Mouse (Mus musculus): ENCODE data around the gene Cop1.

Gene Cop1

DNA sequence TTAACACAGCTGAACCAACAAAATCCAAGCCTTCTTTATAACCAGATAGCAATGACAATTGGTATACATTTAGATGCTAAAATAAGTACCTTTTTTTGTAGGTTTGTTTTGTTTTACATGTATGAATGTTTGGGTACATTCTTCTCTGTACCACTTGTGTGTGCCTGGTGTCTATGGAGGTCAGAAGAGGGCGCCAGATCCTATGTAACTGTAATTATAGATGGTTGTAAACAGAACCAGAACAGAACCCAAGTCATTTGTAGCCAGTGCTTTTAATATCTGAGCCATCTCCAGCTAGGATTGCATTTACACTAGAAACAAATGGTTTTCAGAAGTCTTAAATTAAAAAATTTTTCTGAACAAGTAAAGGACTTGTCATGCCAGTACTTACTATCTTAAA, 54.7 kb downstream of the Cop1 start:
- in situ Hi-C loops (cut with MboI, MseI), result no loop called here

DNA sequence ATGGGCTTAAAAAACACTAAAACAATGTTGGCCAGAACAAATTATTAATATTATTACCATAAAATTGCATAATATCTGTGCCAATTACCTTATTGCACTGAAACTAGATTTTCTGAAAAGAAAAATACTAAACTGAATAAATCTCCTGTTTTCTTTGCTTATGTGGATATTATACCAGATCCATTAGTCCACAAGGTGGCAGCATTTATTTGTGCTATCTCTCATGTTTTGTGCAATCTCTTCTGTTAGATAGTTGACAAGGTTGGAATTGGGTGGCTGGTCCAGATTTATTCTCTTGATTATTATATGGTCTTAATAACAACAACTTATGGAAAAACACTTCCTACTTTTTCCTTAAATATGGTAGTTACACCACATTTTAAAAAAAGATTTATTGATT, 58.1 kb downstream of the Cop1 start:
- in situ Hi-C loops (cut with MboI, MseI), result no loop called here

DNA sequence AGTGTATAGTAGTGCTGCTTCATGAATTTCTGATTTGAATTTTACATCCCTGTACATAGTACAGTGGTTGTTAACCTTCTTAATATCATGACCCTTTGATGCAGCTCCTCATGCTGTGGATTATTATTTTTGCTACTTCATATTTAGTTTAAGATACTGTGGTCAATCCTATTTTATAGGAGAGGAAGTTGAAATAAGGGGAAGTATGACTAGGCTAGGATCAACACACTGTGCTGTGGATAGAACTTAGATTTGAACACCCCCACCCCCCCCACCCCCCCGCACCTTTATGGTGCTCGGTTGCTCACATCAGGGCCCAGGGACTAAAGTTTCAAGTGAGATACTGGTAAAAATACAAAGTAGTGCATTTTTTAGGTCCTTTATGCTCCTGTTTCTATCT, 58.7 kb downstream of the Cop1 start:
- in situ Hi-C loops (cut with MboI, MseI), result no loop called here

DNA sequence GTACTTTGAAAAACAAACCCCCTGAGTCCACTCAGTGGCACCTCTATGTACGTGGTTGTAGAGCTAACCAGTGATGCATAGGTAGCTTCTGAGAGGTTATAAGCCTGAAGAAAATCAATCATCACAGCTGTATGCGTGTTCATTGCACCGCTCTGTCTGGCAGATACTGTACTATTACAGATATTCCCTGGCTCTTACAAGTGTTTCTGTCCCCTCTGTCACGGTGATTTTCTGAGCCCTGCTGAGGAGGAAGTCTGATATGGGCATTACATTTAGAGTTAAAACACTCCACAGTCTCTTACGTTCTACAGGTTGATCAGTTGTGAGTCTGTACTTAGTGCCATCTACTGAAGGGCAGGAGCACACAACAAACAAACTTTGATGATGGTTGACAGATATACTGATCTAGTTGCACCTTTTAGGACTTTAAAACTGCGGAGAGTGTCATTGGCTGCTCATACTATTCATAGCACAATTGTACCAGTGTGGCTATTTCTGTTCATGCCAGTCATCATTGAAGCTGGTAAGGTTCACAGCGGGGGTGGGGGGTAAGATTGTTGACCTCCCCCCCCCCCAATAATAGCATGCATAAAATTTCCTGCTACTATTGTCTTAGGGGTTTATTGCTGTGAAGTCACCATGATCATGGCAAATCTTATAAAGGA, 69.4 kb downstream of the Cop1 start:
- in situ Hi-C loops (cut with MboI, MseI), result no loop called here

DNA sequence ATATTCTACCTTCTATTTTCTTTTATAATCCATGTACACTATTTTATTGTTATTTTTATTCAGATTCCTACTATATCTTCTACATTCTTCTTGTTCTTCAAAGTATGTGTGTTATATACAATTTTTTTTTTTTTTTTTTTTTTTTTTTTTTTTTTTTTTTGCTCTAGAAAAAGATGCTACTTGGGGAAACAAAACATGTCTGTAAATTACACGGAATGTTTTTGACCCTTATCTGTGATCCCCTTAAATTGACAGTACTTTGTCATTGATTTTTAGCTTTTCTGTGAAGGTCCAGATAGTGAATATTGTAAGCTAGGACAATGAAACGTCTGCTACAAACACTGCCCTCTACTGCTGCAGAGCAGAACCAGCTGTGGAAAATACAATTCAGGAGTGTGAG, 81.5 kb downstream of the Cop1 start:
- in situ Hi-C loops (cut with MboI, MseI), result no loop called here

DNA sequence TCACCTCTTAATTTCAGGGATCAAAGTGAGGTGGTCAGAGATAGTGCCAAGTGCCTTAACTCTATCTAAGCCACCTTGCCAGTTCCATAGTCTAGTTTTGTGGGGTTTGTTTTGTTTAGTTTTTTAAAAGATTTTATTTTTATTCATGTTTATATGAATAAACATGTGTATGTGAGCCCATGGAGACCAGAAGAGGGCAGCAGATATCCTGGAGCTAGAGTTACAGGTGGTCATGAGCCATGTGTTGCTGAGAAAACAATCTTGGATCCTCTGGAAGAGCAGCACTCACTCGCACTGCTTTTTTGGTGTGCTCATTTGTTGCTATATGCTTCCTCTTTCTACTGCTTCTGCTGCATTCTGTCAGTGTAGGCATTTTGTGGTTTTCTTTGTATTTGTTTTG, 90.5 kb downstream of the Cop1 start:
- in situ Hi-C loops (cut with MboI, MseI), result no loop called here

DNA sequence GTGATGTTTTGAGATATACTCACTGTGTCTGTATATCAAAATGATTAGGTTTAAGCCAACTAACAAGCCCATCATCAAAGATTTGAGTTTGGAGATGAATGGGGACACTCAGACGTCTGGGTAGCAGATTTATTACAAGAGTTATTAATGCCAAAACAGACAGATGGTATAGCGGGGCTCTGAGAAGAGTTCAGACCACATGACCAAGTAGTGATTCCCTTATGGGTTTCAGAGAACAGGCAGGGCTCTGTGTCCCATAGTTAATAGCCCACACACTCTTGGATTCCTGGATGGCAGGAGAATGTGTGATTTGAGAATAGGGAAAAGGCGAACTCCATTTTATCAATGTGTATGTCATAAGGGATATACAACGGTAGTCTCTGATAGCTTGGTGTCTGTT, 98.9 kb downstream of the Cop1 start:
- in situ Hi-C loops (cut with MboI, MseI), result no loop called here

DNA sequence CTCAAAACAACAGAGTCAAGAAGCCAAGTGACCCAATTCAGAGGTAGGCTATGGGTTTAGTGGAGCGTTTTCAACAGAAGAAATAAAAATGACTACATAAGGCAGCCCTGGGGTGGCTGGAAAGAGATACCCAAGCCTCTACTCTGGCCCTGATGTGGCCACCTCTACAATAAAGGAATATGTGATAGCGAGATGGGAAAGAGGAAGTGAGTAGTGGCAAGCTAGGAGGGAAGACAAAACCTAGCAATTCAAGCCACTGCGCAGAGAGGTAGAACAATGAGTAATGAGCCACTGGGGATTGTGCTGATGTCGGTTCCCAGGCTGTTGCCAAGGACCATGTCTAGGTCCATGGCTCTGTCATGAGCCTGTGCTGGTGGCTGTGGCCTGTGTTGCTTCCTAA, 102.0 kb downstream of the Cop1 start:
- in situ Hi-C loops (cut with MboI, MseI), result no loop called here

DNA sequence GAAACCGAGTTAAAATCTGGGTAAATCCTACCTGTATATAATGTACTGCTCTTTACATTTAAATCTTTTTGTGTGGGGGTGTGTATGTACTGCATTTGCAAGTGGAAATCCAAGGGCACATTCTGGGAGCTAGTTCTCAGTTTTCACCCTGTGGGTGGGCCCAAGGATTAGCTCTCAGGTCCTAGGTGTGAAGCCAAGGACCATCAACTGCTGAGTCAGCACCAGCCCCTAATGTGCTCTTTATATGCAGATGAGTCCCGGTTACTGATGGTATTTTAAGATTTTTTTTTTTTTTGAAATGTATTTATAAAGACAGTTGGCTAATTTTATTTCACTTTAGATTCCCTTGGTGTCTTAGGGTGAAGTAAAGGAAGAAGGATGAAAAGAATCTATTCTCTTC, 110.2 kb downstream of the Cop1 start:
- in situ Hi-C loops (cut with MboI, MseI), result no loop called here

DNA sequence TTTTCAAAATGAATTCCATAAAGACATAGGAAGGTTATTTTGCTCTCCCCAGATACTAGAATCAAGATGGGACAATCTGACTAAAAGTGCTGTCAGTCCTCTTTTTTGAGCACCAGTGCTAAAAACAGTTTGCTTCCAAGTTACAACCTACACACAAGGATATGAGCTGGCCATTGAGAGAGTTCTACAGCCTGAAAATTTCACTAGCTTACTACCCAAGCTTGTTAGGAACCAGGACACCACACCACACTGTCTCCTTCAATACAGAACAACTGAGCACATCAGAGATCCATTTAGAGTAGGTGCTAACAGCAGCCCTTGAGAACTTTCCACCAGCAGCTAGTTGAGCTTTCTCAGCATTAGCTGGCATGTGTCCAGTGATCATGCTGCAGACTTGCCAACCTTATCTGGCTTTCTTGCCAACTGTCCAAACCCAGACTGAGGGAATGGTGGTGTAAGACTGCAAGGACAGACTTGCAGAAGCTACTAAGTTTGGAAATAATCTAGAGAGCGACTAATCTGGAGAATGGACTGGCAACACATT, 123.0 kb downstream of the Cop1 start:
- in situ Hi-C loops (cut with MboI, MseI), result no loop called here

DNA sequence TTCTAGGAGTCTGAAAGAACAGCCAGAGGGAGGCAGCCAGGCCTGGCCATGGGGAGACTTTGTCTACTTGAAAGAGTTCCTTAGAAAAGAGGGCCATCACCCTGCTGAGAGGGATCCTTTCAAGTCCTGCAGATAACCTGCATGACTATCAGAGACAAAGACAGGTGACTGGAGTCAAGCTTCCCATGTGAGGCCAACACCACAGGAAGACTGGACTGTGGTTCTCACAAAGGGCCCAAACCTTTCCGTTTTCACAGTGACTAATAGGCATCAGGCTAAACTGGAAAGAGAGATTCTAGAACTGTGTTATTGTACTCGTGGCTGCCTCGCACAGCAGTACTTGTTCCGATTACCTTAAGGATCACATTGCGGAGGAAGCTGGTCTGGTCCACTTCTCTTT, 126.6 kb downstream of the Cop1 start:
- in situ Hi-C loops (cut with MboI, MseI), result no loop called here

DNA sequence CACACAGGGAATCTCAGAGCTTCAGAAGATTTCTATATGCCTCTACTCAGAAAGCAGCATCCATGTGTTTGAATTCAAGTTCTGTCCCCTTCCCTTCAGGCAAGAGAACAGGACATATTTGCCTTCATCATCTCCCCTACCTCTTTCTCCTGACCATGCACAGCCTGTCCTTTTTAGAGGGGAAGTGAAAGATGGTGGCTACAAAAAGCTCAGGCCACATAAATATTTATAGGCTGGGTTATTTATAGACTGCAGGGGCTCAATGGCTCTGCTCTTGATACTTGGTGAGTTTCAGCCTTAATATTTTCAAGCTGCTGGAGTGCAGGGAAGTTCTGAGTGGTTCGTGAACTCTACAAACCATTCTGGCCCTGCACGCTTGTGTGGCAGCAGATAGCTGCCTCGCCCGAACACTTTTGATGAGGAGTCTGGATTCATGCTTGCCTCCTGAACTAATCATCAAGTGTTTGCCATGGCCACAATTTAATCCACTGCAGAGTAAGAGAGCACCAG, 139.8 kb downstream of the Cop1 start:
- in situ Hi-C loops (cut with MboI, MseI), result no loop called here

DNA sequence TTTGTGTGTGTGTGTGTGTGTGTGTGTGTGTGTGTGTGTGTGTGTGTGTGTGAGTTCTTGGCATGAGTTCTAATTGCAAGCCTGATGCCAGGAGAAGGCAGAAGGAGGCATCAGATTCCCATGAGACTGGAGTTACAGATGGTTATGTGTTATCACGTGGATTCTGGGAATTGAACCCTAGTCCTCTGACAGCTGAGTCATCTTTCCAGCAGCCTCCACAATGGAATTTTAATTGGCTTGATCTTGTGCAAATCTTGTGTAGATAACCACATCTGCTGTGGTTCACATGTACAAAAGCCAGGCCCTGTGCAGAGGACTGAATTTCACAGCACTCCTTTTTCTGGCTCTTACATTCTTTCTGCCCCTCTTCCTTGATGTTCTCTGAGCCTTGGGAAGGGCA, 150.1 kb downstream of the Cop1 start:
- in situ Hi-C loops (cut with MboI, MseI), result no loop called here

DNA sequence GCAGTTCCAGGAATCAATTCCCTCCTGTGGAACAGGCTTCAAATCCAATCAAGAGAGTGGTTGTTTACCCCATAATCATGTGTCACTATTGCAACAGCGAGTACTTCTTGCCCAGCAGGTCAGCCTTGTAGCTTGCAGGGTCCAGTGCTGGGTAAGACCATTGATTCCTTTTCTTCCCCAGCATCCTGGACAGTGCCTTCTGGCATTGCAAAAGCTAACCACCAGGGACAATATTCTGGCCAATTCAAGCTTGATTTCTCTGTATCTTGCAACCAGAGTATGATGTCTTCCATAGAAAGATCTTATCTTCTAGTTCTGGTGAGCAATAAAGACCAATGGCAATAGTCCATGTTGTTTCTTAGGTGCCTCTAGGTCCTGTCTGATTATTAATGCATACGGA, 150.8 kb downstream of the Cop1 start:
- in situ Hi-C loops (cut with MboI, MseI), result no loop called here

DNA sequence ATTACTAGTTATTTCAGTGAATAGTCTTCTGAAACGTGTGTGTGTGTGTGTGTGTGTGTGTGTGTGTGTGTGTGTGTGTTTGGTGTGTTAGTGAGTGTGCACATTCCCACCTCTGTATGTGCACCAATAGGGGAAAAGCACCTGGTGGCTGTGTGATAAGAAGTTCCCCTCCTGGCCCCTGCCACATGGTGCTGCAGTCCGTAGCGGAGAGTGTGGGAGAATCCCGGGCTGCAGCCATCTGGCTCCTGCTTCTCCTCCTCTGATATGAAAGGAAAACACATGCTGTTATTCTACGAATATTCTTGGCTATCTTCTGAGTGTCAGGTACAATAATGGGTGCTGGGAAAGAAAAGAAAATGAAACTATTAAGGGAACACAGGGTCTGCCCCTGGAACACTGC, 154.3 kb downstream of the Cop1 start:
- in situ Hi-C loops (cut with MboI, MseI), result no loop called here

DNA sequence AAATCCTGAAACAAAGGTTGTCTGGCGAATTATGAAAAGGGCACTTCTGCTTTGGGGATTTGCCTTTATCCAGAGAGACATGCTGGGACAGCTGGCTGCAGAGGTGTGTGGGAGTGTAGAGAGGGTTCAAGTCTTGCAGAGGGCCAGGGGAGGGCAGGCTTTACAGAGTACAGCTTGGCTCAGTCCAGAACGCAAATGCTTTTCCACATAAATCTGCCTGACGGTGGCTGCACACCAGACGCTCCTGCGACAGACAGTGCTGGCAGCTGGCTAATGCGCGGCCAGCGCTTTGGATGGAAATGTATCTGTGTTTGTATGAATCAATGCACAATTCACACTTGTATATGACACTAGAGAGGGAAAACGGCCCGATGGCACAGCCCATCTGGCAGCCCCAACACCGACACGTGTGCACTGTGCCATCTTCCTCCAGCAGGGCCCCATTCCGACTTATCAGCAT, 156.5 kb downstream of the Cop1 start:
- in situ Hi-C loops (cut with MboI, MseI), result no loop called here

DNA sequence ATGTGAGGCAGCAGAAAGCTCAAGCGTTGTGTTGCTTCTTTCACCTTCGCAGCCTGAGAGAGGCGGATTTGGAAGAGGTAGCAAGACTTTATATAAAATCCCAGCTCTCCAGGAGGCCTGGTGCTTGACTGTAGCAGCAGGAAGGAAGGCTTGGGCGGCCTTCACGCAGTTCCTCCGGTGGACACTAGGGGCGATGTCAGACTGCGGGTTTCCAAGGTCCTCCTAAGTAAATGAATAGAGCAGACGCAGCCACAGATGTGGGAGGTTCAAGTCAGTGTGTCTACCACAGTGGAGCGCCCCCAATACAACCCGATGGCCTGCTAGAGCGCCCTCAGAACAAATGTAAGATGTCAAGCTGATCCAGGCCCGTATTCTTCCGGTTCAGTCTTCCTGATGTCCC, 157.9 kb downstream of the Cop1 start:
- in situ Hi-C loops (cut with MboI, MseI), result no loop called here

DNA sequence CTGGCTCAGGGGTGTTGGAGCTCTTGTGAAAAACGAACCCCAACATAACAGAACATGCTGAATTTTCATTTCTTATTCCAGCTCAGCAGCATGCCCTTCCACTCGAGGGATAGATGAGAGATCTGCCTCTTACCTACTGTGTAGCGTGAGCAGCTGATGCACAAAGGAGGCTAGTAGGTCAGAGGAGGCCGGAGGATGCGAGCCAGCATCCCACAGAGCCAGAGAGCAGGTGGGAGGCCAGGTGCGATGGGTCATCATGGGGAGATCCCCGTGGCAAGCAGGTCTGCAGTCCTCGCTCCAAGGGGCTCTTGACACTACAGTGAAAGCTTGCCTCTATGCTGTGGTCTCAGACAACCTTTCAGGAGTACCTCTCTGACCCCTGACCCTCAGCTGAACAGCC, 160.5 kb downstream of the Cop1 start:
- in situ Hi-C loops (cut with MboI, MseI), result no loop called here

DNA sequence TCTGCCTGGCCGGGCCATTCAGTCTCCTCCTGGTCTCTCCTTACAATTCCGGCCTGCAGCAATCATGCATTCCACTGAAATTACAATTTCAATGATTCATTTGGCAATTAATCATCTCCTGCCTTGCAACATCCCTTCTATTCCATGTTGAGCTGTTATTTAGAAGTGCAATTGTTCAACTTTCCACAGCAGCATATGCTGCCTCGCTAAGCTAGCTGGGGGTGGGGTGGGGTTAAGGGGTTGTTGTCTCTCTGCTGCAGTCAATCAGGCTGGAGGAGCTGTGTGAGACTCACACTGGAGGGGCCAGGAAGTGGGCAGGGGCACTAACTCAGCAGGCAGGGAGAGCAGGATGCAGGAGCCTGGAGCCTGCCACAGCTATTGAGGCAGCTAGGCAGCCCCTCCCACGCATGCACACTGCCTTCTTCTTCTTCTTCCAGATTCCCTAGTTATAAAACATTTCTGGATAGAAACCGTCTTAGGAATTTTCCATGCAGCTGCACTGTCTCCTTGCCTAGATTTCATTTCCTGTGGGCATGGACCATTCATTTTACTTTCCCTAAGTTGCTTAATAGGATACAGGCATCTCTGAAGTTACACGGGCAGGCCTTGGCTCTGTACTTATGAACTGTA, 161.1 kb downstream of the Cop1 start:
- in situ Hi-C loops (cut with MboI, MseI), result no loop called here

DNA sequence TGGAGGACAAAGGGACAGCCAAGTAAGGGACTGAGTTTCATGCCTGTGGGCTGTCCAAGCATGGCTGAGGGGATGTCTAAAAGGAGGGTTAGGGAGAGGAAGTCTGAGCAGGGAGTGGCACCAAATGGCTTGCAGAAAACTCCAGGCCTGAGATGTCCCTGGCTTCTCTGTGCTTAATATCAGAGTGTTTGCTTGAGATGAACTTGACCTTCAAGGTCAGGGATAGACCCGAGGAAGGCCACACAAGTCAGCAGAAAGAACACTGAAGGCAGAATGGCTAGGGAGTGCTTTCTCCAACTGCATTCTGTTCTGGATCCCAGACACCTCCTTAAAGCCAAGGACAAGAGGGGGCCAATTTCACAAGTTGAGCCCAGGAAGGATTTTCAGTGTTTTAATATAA, 161.8 kb downstream of the Cop1 start:
- in situ Hi-C loops (cut with MboI, MseI), result no loop called here

DNA sequence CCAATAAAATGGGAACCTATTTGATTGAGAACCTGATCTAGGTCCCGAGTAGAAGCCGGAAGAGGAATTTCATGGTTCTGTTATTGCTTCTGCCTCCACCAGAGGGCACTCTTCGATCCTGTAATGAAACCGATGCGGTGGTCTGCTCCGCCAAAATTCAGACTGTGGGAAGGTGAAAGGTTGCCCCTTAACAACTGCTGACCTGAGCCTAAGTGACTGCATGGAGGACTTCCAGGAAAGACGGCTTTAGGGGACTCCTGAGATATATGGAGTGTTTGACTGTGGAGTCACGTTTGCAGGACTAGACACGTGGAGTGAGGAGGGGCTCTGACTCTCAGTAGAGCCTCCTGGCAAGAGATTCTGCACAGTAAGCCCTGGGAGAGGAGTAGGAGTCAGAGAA, 164.4 kb downstream of the Cop1 start:
- in situ Hi-C loops (cut with MboI, MseI), result loop anchor here (5.0 kb wide), 2 partner anchors 386 to 691 kb away; no protein-coding TSS in a partner anchor
